Mouse (Mus musculus) liver, embryonic 11.5 days (tissue): ENCODE results near the gene Clec16a. TPM values are rescaled to one million over a fixed set of nuclear protein-coding genes. Genes with fewer than 3 reads are reported as not detected.

ENCODE experiments used
- ATAC-seq: fragments of 200-750 bp; cut with Nextera tagmentation; replicated peaks from 2 replicates; pipeline ENCODE4 v1.8.0; 2017; ENCODE audit warnings: moderate number of reproducible peaks, mild to moderate bottlenecking, moderate TSS enrichment, moderate library complexity; ENCODE audit not compliant: low FRiP score
- DNase-seq: peaks from one replicate; pipeline ENCODE4 v3.0.0-alpha.2; 2017; ENCODE audit warnings: low spot score
- H3K27ac ChIP-seq: fragments of 300-500 bp; sonication (generic); 2 replicates; pipeline ENCODE4 v1.5.1; 2014; ENCODE audit warnings: mild to moderate bottlenecking, low read depth, low read length, control low read depth
- H3K27me3 ChIP-seq: fragments of 300-500 bp; sonication (generic); replicated peaks from 2 replicates; pipeline ENCODE4 v1.6.1; 2014; ENCODE audit warnings: low read length, mixed read lengths; ENCODE audit not compliant: control insufficient read depth, insufficient read depth
- H3K36me3 ChIP-seq: fragments of 300-500 bp; sonication (generic); 2 replicates; pipeline ENCODE4 v1.6.1; 2014; ENCODE audit warnings: mild to moderate bottlenecking, low read length, moderate library complexity, mixed read lengths; ENCODE audit not compliant: control insufficient read depth, insufficient read depth
- H3K4me1 ChIP-seq: fragments of 300-500 bp; sonication (generic); replicated peaks from 2 replicates; pipeline ENCODE4 v1.6.1; 2014; ENCODE audit warnings: low read length, mixed read lengths; ENCODE audit not compliant: control insufficient read depth, insufficient read depth
- H3K4me2 ChIP-seq: fragments of 300-500 bp; sonication (generic); 2 replicates; pipeline ENCODE4 v1.6.1; 2014; ENCODE audit warnings: mild to moderate bottlenecking, control low read depth, moderate library complexity
- H3K4me3 ChIP-seq: fragments of 300-500 bp; sonication (generic); 2 replicates; pipeline ENCODE4 v1.5.1; 2014; ENCODE audit warnings: low read depth, low read length, control low read depth
- H3K9ac ChIP-seq: fragments of 300-500 bp; sonication (generic); 2 replicates; pipeline ENCODE4 v1.6.1; 2014; ENCODE audit warnings: low read depth, low read length, control low read depth
- H3K9me3 ChIP-seq: fragments of 300-500 bp; sonication (generic); 2 replicates; pipeline ENCODE4 v1.6.1; 2016; ENCODE audit warnings: low read length, inconsistent platforms, mixed read lengths; ENCODE audit not compliant: control insufficient read depth
- WGBS: fragments of 180-500 bp; shearing (Covaris S2); extraction: QIAGEN DNeasy Blood & Tissue Kit; methylation state at CpG from one replicate; pipeline ENCODE4 v1.1.7; 2014; 5-methylcytosine and 5-hydroxymethylcytosine counted together
- polyA plus RNA-seq: library from polyadenylated mRNA; unstranded; fragments of >200 nt; fragmentation: Nextera tagmentation; extraction: Ambion mirVana; gene quantifications from 2 replicates; pipeline ENCODE4 v1.2.1, GENCODE M21; 2014

Clec16a gene
- polyA plus RNA-seq, 1 experiment from 2014 or later, result 27.4 TPM

DNA sequence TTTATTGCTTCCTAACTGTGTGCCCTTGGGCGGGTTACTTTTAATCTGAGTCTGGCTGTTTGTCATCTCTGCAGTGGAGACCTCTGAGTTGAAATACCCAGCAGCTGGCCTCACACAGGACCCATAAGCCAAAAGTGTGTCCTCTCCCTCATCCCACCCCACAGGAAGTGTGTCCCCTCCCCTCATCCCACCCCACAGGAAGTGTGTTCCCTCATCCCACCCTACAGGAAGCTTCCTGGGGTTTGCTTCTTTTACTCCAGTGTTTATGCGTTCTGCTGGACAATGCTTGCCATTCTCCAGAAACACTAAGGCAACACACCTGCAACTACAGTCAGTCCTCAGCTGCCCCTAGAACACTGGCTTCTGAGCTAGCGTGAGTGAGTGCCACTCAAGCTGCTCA is 92.8 kb downstream of the Clec16a start:
- H3K4me1 ChIP-seq, result peaks cover 25% of the 10 kb centered on the region
- no peaks in the 10 kb centered on the region for H3K9me3 ChIP-seq
- ATAC-seq (no peak), DNase-seq (no peak)
- no peaks in the 10 kb centered on the region for H3K36me3 ChIP-seq
- no peak overlapping the region for H3K9ac ChIP-seq
- H3K4me2 ChIP-seq, result no peak overlapping the region
- 65% methylated on average over 3 of the region's 3 CpGs for WGBS
- H3K27ac ChIP-seq, result no peak overlapping the region
- H3K27me3 ChIP-seq, result peaks cover 4% of the 10 kb centered on the region
- no peak overlapping the region for H3K4me3 ChIP-seq

DNA sequence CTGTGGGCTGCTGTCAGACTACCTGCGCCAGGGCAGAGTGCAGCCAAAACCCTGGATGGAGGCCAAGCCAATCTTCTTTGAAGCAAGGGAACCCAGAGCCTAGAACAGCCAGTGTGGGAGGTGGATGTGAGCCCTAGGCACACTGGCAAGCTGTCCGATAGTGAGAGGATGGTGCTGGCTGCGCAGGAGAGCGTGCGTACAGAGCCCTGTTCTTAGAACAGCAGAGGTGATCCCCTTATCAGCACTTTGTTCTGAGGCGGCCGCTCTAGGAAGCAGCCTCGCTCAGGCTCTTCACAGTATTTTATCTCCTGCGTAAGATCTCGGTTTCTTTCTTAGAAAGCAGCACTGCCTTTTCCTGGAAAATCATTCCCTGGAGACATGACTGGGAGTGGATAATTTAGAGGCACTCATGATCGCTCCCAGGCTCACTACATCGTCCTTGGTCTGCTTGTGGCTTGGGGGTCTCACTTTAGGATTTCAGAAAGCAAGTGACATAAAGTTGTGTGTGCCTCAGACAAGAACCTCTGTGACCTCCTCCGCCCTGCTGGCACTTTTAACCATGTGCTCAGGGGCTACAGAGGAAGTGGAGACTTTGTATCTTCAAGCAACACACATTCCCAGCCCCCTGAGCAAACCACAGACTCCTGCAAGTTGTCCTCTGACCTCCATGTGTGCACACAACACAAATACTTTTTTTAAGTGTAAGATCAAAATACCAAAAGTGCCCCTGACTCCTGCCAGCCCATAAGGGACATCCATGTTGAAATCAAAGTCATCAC is 94.2 kb downstream of the Clec16a start:
- Histone ChIP-seq H3K27ac (peak overlapping the region; percentile 43), H3K36me3 (no peaks in the 10 kb centered on the region), H3K9ac (0 out of 2 replicates have a peak overlapping the region, but pooled peaks have one; percentile 8), H3K27me3 (peaks cover 4% of the 10 kb centered on the region), H3K9me3 (no peaks in the 10 kb centered on the region), H3K4me2 (peak overlapping the region; percentile 33; the same call in 1 of the 2 replicates), H3K4me3 (no peak overlapping the region), H3K4me1 (peaks cover 35% of the 10 kb centered on the region)
- DNase-seq (peak; percentile 43), ATAC-seq (peak; percentile 83)
- 25% methylated on average over 13 of the region's 13 CpGs for WGBS

DNA sequence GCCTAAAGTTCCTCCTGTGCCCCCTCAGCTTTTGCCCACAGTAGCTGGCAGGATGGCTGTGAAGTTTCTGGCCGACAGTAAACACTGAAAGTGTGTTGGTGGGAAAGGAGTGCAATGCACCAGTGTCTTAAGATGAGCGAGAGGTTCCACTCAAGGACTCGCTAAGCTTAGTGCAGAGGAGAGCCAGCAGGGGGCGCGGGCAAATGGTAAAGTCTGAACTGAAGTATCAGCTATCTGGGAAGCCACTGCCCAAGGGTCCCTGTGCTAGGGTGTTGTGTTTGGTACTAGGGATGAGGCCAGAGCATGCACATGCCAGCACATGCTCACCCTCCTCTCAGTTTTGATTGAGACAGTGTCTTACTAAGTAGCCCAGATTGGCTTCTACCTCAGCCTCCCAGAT is 94.9 kb downstream of the Clec16a start:
- WGBS, result 4% methylated on average over 5 of the region's 5 CpGs
- no peak for ATAC-seq

DNA sequence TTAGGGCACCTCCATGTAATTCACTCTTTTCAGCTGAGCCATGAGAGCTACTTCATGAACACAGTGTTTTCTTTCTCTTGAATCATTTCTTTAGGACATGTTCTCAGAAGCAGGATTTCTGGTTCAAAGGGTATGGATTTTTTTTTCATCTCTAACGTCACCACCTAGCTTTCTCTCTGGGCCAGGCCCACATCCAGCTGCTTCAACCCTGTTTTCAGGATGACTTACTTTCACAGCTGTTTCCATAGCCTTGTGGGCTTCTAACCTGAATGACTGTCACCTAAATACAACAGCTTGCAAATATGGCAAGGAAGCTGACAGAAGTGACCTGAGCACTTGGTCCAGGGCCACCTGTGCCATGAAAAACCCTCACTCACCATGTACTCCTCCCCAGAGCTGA is 96.0 kb downstream of the Clec16a start:
- no peak overlapping the region for H3K9ac ChIP-seq
- ATAC-seq (no peak), DNase-seq (no peak)
- peaks cover 4% of the 10 kb centered on the region for H3K27me3 ChIP-seq
- H3K27ac ChIP-seq, result no peak overlapping the region
- H3K4me1 ChIP-seq, result peaks cover 35% of the 10 kb centered on the region
- no peak overlapping the region for H3K4me3 ChIP-seq
- H3K4me2 ChIP-seq, result no peak overlapping the region
- no peaks in the 10 kb centered on the region for H3K36me3 ChIP-seq
- no peaks in the 10 kb centered on the region for H3K9me3 ChIP-seq
- 77% methylated on average over 1 of the region's 1 CpGs for WGBS

More for the DNA sequence above, 94.9 kb downstream of the Clec16a start:
- peaks cover 35% of the 10 kb centered on the region for H3K4me1 ChIP-seq
- DNase-seq, result peak; percentile 66
- H3K4me3 ChIP-seq, result no peak overlapping the region
- no peak overlapping the region for H3K9ac ChIP-seq
- peaks cover 4% of the 10 kb centered on the region for H3K27me3 ChIP-seq
- H3K36me3 ChIP-seq, result no peaks in the 10 kb centered on the region
- H3K27ac ChIP-seq, result no peak overlapping the region
- H3K9me3 ChIP-seq, result no peaks in the 10 kb centered on the region
- H3K4me2 ChIP-seq, result no peak overlapping the region

DNA sequence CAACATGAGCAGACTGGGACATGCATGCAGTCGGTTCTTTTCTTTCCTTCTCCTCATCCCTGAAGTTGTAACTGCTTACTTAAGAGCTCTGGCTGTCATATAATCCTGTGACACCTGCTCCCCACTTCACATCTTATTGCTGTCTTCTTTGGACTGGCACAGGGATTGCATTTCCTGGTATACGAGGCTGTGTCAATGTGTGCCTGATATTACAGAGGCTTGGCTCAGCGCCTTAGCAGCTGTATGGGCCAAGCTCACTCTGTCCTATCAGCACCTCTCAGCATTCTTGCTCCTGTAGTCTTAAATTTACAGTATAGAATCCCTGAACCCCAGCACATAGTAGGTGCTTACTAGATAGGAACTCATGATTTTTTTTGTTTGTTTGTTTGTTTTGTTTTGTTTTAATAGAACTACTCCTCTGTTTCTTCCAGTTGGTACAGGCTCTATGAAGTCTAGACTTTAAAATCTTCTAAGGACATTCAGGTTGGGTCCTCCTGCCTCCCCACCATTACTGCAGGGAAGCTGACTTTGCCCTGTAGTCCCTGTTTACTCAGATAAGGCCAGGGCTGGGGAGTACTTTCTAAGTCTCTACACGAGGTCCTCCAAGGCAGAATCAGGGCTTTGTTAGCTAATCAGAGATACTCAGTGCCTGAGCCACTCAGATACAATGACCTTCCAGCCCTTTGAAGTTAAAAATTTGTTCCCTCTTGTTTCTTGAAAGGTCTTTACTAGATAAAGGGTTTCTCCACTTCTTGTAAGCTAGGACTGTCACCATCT is 97.9 kb downstream of the Clec16a start:
- no peak overlapping the region for H3K4me2 ChIP-seq
- H3K9me3 ChIP-seq, result no peaks in the 10 kb centered on the region
- H3K36me3 ChIP-seq, result no peaks in the 10 kb centered on the region
- no peak overlapping the region for H3K4me3 ChIP-seq
- H3K27me3 ChIP-seq, result no peaks in the 10 kb centered on the region
- 43% methylated on average over 4 of the region's 4 CpGs for WGBS
- ATAC-seq (no peak), DNase-seq (no peak)
- no peak overlapping the region for H3K27ac ChIP-seq
- no peak overlapping the region for H3K9ac ChIP-seq
- peaks cover 34% of the 10 kb centered on the region for H3K4me1 ChIP-seq

DNA sequence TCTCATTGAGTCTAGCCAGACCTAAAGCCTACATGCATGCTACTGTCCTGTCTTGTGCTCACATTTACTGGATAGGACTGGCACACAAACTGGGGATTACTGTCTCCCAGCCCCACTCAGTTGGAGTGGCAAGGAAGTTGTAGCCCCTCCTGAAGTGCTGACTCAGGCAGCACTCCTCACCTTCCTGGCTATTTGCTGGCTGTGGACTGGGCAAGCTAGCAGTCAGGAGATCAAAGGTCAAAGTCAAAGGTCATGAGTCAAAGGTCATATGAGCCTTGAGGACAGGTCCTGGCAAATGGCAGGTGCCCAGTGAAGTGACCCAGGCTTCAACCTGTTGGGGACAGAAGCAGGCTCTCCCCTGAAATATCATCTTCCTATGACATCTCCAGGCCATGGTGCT is 99.1 kb downstream of the Clec16a start:
- Histone ChIP-seq H3K4me3 (no peak overlapping the region), H3K9ac (no peak overlapping the region), H3K27ac (no peak overlapping the region), H3K27me3 (no peaks in the 10 kb centered on the region), H3K4me2 (no peak overlapping the region), H3K4me1 (peaks cover 24% of the 10 kb centered on the region), H3K36me3 (no peaks in the 10 kb centered on the region), H3K9me3 (no peaks in the 10 kb centered on the region)
- DNase-seq (no peak), ATAC-seq (no peak)

GRCm38 (mm10) chr16:10644731-10645130 is 99.6 kb downstream of the Clec16a start:
- no peaks in the 10 kb centered on the region for H3K9me3 ChIP-seq
- H3K27ac ChIP-seq, result no peak overlapping the region
- H3K4me3 ChIP-seq, result no peak overlapping the region
- no peak overlapping the region for H3K9ac ChIP-seq
- H3K27me3 ChIP-seq, result no peaks in the 10 kb centered on the region
- no peak overlapping the region for H3K4me2 ChIP-seq
- WGBS, result 89% methylated on average over 8 of the region's 8 CpGs
- no peak for ATAC-seq
- peaks cover 19% of the 10 kb centered on the region for H3K4me1 ChIP-seq
- H3K36me3 ChIP-seq, result no peaks in the 10 kb centered on the region
- no peak for DNase-seq

- no peak overlapping the region for H3K27ac ChIP-seq
- H3K4me3 ChIP-seq, result no peak overlapping the region
- no peaks in the 10 kb centered on the region for H3K36me3 ChIP-seq
- ATAC-seq, result no peak
- no peak overlapping the region for H3K4me2 ChIP-seq
- no peaks in the 10 kb centered on the region for H3K9me3 ChIP-seq
- H3K4me1 ChIP-seq, result peaks cover 3% of the 10 kb centered on the region; the same call in 1 of the 2 replicates
- no peak for DNase-seq
- no peaks in the 10 kb centered on the region; the same call in 1 of the 2 replicates for H3K27me3 ChIP-seq
- H3K9ac ChIP-seq, result no peak overlapping the region
These were observed 106.7 kb downstream of the Clec16a start for GRCm38 (mm10) chr16:10651804-10652203.
